Mouse (Mus musculus) gastrocnemius, adult 18-20 months (tissue): ENCODE measurements around the gene Pdcd1lg2. TPM values are rescaled to one million over a fixed set of nuclear protein-coding genes. Genes with fewer than 3 reads are reported as not detected.
A peak's percentile ranks its signal among the peaks of the same experiment; 100 is the strongest.

Experiments
- DNase-seq: peaks from one replicate; pipeline ENCODE4 v3.0.0; 2021; ENCODE audit warnings: low spot score
- total RNA-seq, 2 experiments: library from RNA; stranded (reverse); gene quantifications; 2 replicates each; pipeline ENCODE4 v1.2.3; 2021

The Pdcd1lg2 gene
- total RNA-seq, 2 experiments from 2014 or later: not detected

DNA sequence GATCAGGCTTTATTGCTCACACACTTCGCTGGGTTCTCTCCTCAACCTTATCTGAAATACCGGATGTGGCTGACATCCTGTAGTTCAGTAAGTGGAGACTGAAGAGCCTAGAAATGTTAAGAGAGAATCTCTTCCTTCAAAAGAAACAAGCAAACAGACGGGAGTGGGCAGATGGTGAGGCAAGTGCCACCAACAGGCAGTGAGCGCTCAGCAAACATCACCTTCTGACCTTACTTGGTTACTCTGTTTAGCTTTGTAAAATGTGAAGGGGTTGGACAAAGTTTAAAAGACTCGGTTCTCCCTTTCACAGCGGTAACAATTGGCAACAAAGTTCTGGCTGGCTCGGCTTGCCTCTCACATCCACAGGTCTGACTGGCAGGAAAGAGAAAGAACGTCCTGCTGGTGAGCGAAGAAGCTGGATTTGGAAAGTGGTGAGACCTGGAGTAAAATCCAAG is 8.0 kb downstream of the Pdcd1lg2 start:
- no peak for DNase-seq

DNA sequence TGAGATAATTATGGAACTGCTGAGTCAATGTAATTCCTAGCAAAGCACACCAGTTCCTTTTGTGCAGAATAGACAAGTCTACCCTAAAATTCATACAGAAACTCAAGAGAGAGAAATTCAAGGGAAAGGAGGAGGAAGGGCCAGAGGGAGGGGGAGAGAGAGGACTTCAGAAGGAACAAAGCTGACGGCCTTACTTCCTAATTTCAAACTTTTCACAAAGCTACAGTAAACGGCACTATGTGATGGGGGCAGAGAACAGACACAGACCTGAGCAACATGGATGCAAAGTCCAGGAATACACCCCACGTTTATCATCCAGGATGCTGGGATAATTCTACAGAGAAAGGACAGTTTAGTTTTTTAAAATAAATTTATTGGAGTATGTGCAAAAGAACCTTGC is 8.8 kb downstream of the Pdcd1lg2 start:
- no peak for DNase-seq

DNA sequence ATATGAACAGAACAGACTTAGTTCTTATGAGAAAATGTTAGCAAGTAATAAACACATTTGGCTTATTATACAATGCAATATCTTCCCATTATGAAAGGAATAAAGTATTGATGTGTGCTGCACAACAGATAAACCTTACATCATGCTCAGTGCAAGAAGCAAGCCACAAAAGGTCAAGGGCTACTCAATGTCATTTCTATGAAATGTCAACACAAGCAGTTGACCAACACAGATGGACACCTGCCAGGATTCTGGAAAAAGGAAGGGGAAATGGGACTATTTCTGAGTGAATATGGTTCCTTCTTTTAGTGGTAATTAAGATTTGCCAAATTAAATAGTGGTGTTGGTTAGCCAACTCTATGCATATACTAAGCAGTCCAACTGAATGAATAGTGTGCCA is 9.2 kb downstream of the Pdcd1lg2 start:
- DNase-seq: no peak

DNA sequence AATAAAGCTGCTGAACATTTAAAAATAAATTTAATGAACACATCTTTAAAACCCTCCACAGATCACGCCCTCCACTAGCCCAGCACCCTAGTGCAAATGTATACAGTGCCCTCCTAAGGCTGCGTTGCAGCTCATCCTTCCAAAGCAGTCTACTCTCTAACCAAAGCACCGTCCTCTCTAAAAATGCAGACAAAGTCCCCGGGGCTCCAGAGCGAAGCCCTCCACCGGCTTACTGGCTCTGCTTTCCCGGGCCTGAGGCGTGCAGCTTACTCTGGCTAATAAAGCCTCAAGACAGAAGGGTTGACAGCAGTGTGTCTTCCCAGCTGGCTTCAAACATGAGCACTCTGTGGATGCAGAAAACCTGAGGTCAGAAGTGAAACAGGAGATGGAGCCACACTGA is 9.7 kb downstream of the Pdcd1lg2 start:
- DNase-seq: no peak

DNA sequence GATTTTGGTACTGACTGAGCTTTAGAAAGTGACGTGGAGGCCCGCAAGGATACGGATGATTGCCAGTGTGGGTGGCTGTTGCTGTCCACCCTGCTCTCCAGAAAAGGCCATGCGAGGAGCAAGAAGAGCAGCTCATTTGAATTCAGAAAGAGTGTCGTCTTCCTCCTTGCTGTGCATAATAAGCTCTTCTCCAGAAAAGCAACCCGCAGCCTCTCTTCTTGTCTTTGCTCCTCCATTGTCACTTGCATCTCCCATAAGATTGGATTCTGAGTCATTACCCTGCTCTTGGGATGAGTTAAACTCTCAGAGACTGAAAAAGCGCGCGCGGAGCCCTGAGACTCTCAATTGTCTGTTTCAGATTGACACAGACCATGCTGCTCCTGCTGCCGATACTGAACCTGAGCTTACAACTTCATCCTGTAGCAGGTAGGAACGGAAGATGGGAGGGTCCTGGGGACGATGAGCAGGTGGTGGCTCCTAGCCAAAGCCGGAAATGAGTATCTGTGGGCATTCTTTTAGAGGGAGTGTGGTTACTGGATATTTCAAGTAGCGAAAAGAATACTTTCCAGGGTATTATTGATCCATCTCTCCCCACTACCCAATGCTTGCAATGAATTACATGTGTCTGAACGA is 11.4 kb downstream of the Pdcd1lg2 start:
- no peak for DNase-seq

DNA sequence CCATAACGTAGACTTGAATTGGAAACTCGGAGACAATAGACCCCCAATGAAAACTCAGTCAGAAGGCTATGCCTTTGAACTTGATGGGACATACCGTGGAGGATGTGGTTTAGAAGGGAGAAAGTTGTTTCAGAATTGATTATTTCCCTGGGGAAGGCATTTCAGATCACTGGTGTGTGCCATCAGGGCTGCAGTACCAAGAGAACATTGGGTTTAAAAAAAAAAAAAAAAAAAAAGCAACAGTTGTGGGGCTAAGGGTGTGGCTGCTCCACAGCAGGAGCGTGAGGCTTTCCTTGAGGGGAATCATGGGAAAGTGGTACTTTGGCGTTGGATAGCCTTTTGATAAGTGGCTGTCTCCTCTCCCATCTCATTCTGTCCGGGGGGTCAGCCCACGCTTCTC is 12.1 kb downstream of the Pdcd1lg2 start:
- DNase-seq: no peak

DNA sequence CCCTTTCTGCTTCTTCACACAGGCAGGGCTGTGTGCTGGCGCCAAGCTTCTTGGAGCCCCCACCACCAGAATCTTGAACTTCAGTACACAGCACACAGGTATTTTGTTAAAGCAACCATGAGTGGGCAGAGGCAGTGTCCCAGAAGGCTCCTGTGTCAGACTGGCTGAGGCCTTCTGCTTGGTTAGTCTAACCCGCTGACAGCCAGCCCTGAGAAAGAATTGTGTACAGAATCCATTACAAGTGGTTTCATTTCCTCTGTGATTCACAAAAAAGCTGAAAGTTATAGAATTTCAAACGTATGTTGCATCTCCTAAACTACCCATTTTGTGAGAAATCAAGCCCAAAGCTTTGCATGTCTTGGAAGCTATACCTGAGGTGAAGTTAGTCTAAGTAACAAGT is 19.8 kb downstream of the Pdcd1lg2 start:
- no peak for DNase-seq

DNA sequence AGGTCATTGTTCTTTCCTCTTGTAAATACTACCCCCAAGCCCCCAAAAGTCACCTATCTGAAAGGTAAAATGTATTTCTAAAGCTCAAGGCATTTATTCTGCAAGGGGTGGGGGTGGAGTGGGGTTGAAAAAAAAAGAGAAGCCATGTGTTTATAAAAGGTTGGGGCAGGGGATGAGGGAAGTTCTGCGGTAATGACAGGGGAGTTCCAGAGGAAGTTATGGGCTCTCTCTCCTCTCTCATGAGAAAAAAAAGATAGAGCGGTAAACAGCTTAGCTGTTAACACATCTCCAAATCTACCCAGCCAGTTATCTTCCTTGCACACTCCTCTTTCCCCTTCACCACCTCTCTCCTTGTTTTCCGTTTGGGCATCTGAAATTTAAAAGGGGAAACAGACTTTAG is 20.2 kb downstream of the Pdcd1lg2 start:
- DNase-seq: no peak

DNA sequence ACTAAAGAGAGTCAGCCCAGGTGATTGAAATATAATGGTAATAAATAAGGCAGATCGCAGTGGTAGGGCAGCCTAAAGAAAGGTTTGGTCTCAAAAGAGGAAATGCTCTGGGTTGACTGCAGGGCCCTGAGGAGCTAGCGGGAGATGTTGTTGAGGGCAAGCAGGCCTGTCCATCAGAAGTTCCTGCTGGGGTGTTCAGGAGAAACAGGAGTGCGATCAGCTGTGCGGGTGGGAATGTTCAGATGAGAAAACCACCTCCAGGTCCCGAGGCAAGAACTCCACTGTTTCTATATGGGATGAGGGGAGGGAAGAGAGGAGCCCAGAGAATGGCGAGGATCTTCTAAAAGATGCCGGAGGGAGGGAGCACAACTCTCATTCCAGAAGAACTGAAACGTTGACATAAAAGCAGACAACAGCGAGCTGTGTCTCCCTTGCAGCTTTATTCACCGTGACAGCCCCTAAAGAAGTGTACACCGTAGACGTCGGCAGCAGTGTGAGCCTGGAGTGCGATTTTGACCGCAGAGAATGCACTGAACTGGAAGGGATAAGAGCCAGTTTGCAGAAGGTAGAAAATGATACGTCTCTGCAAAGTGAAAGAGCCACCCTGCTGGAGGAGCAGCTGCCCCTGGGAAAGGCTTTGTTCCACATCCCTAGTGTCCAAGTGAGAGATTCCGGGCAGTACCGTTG is 26.2 kb downstream of the Pdcd1lg2 start:
- DNase-seq: no peak

DNA sequence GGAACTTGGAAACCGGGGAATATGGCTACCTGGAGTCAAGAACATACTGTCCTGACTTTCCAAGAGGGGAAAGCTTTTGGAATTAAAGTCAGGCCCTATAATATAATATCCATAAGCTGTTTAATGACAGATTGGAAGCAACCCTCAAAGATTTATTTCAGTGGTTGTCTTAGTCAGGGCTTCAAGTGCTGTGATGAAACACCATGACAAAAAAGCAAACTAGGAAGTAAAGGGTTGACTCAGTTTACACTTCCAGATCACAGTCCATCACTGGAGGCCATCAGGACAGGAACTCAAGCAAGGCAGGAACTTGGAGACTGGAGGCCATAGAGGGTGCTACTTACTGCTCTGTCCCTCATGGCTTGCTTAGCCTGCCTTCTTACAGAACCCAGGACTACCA is 27.1 kb downstream of the Pdcd1lg2 start:
- no peak for DNase-seq

DNA sequence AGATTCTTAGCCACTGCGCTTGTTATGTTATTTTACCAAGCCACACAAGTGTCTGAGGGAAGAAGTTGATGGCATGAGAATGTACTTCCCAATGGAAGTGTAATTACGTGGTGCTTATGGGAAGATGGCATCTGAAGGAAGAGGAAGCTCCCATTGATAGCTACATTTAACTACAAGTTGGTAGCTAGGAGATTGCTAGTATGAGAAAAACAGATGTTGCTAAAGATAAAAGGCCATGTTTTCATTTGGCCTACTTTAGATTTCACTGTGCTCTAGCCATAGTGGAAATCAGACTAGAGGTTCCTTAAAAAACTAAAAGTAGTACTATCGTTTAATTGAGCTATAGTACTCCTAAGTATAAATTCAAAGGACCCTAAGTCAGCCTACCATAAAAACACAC is 28.5 kb downstream of the Pdcd1lg2 start:
- DNase-seq: no peak

DNA sequence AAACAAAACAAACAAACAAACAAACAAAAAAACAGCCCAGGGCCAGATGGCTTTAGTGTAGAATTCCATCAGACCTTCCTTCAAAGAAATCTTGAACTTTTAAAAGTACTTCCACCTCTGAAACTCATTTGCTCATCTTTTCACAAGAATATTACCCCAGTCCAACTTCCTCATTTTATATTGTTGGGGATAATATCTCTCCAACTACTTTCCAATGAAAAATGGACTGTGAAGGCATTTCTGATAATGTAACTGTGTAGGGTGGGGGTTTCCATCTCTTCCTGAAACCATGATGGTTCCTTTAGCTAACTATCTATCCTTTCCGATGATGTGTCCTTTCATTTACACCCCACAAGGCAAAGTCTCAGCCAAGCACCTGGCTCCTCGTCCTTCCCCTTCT is 31.8 kb downstream of the Pdcd1lg2 start:
- no peak for DNase-seq

DNA sequence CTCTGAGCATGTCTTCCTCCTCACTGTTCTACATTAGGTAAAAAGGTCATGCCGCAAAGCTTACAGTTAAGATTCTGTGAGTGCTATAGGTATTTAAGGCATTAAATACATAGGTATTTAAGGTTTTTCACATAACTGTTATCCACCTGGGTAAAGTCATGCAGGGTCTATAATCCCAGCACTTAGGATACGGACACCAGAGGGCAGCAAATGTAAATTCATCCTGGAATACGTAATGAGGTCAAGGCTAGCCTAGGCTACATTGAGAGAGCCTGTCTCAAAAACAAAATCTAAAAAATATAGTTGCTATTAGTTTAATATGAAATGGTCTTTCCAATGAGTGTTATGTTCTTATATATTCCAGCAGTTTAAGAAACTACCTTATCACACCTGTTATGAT is 33.6 kb downstream of the Pdcd1lg2 start:
- DNase-seq: no peak

DNA sequence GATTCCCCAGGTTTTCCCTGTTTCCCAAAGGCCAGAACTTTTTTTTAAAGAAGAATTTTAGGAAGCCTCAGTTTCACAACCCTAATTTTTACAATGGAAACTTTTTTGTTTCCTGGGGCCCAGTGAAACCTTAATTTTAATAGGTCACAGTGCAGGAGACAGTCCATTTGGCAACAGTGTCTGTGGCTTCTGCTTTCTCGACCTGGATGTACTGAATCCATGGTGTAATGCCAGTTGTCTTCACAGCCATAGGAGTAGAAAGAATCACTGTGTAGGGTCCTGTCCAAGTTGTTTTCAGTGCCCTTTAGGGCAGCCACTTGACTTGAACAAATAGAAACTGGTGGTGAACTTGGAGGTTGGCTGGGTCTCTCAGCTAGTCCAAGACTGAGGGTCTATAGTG is 37.7 kb downstream of the Pdcd1lg2 start:
- no peak for DNase-seq

DNA sequence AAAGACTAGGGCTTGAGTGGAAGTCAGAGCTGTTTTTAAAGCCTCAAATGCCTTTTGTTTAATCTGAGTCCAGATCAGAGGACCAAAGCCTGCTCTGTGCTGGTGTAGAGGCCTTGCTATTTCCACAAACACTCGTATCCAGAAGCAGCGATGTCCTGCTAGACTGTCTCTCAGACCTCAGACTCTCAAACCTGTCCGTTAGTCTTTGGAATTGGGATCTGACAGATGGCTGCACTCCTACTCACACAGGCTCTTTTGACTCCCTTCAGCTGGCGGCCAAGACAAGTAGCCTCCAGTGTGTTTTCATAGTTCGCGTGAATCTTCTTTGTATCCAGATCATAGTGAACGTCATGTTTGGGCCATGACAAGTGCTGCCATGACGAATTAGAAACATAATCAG is 39.7 kb downstream of the Pdcd1lg2 start:
- DNase-seq: no peak

DNA sequence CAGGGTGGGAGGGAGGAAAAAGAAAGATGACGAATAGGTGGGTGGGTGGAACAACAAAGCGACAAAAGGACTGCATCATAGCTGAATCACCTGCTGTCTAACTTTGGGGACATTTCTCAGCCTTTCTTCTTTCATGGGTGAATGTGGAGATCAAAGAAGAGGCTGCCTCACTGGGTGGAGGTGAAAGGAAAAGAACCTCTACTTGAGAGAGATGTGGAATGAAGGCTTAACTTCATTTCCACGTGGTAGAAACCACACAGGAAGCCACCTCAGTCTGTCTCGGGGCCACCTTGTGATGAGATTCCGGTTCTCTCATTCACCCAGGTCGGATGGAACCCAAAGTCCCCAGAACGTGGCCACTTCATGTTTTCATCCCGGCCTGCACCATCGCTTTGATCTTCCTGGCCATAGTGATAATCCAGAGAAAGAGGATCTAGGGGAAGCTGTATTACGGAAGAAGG is 43.5 kb downstream of the Pdcd1lg2 start:
- DNase-seq: no peak

DNA sequence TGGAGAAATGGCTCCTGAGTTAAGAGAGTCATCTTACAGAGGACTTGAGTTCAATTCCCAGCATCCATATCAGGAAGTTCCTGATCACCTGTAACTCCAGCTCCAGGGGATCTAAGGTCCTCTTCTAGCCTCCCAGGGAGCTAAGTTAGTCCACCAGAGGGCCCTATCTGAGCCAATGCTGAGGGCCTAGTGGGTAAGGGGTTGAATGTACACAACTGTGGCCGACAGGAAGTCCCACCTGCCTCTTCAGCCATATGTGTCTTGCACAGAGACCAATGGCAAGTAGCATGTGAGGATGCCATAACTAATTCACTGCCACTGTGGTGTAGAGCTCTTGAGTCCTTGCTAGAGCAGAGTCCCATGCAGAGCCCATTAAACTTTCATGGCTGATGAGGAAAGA is 44.4 kb downstream of the Pdcd1lg2 start:
- no peak for DNase-seq

DNA sequence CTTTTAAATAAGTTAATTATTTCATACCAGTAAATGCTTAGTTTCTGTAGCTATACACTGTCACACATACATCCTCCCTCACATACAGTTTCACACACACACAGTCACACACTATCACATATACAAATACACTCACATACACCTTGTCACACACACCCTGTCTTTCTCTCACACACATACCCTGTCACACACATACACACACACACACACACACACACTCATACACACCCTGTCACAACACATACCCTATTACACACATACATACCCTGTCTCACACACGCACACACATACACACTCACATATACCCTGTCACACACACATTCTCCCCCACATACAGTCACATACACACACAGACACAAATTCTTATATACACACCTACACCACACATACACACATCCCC is 47.3 kb downstream of the Pdcd1lg2 start:
- no peak for DNase-seq

DNA sequence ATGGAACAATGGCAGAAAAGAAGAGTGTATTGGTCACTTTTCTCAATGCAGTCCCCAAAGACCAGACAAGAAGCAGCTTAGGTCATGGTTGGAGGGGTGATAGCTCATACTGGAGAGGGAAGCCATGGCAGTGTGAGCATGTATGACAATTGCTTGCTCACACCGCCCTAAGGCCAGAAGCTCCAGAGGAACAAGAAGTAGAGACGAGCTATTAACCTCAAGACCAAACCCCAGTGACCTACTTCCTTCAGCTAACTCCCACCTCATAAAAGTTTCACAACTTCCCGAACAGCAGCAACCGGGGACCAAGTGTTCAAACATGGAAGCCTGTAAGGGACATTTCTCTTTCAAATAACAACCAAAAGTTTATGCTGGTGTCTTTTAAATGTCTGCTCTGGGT is 51.7 kb downstream of the Pdcd1lg2 start:
- DNase-seq: no peak

DNA sequence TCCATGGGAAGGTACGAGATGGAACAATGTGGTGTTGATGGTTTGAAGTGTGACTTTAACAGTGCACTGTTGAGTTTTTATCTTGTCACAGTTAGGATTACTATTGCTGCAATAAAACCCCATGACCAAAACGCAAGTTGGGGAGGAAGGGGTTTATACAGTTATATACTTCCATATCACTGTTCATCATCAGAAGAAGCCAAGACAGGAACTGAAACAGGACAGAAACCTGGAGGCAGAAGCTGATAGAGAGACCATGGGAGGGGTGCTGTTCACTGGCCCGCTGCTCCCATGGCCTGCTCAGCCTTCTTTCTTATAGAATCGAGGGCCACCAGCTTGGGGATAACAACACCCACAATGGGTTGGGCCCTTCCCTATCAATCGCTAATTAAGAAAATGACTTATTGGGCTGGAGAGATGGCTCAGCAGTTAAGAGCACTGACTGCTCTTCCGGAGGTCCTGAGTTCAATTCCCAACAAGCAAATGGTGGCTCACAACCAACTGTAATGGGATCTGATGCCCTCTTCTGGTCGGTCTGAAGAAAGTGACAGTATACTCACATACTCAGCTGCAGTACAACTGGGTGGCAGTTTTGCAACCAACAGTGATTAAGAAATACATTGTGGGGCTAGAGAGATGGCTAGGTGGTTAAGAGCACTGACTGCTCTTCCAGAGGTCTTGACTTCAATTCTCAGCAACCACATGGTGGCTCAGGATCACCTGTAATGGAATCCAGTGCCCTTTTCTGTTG is 53.1 kb downstream of the Pdcd1lg2 start:
- DNase-seq: no peak

DNA sequence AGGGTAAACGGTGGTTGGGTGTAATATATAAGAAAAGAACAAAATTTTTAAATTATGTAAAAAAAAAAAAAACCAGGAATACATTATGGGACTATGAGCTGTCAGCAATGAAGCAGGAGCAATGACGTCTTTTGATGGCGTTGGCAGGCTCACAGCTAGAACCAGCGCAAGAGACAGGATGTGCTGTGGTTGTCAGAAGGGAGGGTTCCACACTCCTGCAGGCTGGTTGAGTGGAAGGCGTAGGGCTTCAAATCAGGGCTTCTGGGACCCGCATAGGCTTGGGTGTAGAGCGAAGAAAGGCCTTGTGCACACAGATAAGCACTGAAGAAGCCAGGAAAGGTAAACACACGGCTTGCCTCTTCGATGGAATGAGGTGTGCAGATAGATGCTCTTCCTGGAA is 56.1 kb downstream of the Pdcd1lg2 start:
- no peak for DNase-seq

DNA sequence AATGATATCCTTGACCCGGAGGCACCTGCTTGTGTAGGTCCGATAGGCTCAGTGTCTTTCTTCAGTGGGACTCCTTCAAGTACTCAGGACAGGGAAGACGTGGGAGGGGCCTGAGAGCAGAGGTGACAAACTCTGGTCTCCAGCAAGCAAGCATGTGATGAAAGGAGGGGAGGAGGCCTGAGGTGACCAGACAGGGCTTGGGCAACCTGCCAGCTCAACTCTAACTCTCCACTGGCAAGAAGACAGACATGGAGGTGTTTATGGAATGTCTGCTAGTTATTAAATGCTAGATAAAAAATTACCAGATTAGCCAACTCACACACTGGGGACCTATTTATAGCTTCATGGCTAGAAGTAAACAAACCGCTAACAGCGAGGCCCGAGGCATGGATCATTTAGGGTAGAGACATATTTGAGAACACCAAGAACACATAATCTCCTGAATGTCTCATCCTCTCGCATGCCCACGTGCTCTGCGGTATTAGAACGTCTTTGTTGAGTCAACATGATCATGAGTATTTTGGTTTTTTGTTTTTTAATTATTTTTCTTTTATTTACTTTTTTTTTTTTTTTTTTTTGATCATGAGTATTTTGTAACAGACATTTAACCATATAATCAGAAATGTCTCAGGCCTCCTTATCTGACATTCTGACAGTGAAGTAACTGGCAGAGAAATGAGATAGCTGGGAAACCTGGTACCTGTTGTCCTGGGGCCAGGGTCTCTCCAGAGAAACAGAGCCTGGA is 58.4 kb downstream of the Pdcd1lg2 start:
- peak; percentile 39 for DNase-seq
